Mouse (Mus musculus) thymus, postnatal 14 days (tissue): ENCODE data around the gene Rpl7a.
"Not testable (repeated sequence)": the region's sequence is repeated elsewhere in the genome, so short reads cannot be mapped to it uniquely, and the experiment has no call there.

Experiments
- DNase-seq: peaks from one replicate; pipeline ENCODE4 v3.0.0; 2021

Gene Rpl7a

GRCm38 (mm10) chr2:26910124-26910993, at the start of gene Rpl7a, which contains the start of gene Med22:
Gene Rpl7a, plus strand, starts transcription at chr2:26910764.
Gene Med22, minus strand, starts transcription at chr2:26910677.
- DNase-seq, result peak; percentile 100

- no peak for DNase-seq
Measured at GRCm38 (mm10) chr2:26862856-26863255, 47.7 kb upstream of the Rpl7a start.

- DNase-seq, result no peak
Measured at GRCm38 (mm10) chr2:26864879-26865278, 45.7 kb upstream of the Rpl7a start, which contains the start of gene Abo. Gene Abo, minus strand, starts transcription at chr2:26864979.

- DNase-seq, result no peak
Measured at GRCm38 (mm10) chr2:26870666-26871065, 39.9 kb upstream of the Rpl7a start.

GRCm38 (mm10) chr2:26878571-26878970, 32.0 kb upstream of the Rpl7a start:
- no peak for DNase-seq

GRCm38 (mm10) chr2:26885541-26885940, 25.0 kb upstream of the Rpl7a start:
- DNase-seq, result not testable (repeated sequence)

- not testable (repeated sequence) for DNase-seq
Measured at GRCm38 (mm10) chr2:26886170-26886569, 24.4 kb upstream of the Rpl7a start.

- DNase-seq, result no peak
Measured at GRCm38 (mm10) chr2:26895898-26896297, 14.7 kb upstream of the Rpl7a start.

- DNase-seq, result no peak
Measured at GRCm38 (mm10) chr2:26900731-26901130, 9.8 kb upstream of the Rpl7a start.

GRCm38 (mm10) chr2:26901834-26902400, 8.6 kb upstream of the Rpl7a start:
- DNase-seq, result no peak

- DNase-seq, result peak; percentile 97
Measured at GRCm38 (mm10) chr2:26902467-26903220, 7.9 kb upstream of the Rpl7a start, which contains the start of gene Surf6. Gene Surf6, minus strand, starts transcription at chr2:26902879.

- DNase-seq, result no peak
Measured at GRCm38 (mm10) chr2:26903311-26903710, 7.3 kb upstream of the Rpl7a start.

- no peak for DNase-seq
Measured at GRCm38 (mm10) chr2:26905936-26906335, 4.6 kb upstream of the Rpl7a start.

- DNase-seq, result no peak
Measured at GRCm38 (mm10) chr2:26906431-26906830, 4.1 kb upstream of the Rpl7a start.

GRCm38 (mm10) chr2:26907109-26907508, 3.5 kb upstream of the Rpl7a start:
- peak; percentile 49 for DNase-seq

GRCm38 (mm10) chr2:26908710-26909386, 1.7 kb upstream of the Rpl7a start:
- peak; percentile 60 for DNase-seq

- no peak for DNase-seq
Measured at GRCm38 (mm10) chr2:26909387-26909784, 1.2 kb upstream of the Rpl7a start.

- DNase-seq, result peak; percentile 63
Measured at GRCm38 (mm10) chr2:26910994-26911765, 616 bp downstream of the Rpl7a start.

- no peak for DNase-seq
Measured at GRCm38 (mm10) chr2:26912253-26912770, 1.7 kb downstream of the Rpl7a start.

- no peak for DNase-seq
Measured at GRCm38 (mm10) chr2:26913416-26914147, 3.0 kb downstream of the Rpl7a start.
